Mouse (Mus musculus): ENCODE measurements around the gene BC049762.

DNA sequence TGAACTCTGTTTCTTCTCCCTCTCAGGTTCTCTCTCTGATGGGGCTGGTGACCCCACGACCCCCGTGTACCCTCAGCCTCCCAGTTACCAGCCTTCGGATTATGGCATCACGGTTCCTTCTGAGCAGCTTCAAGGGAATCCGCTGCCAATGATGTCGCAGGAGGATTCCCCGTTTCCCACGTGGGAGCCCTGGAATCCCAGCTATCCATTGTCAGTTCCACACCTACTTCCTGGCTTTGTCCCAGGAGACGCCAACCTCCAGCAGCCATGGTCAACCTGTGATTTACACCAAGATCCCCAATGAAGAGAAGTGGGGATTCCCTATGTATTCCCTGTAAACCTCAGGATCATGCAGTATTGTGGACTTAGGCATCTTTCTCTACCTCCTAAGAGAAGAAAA lies 28.2 kb downstream of the BC049762 start:
- no peak for TF ChIP-seq CTCF (IDR thresholded peaks at IDR 0.05; ENCODE audit: borderline replicate concordance, insufficient read depth, low read depth, low read length)
- TF ChIP-seq POLR2A (IDR thresholded peaks at IDR 0.05; ENCODE audit: borderline replicate concordance, insufficient read depth, low read length) = no peak
